Mouse (Mus musculus) bone marrow, adult 2 months (tissue): ENCODE results near the gene Mmp28. TPM values are rescaled to one million over a fixed set of nuclear protein-coding genes. Genes with fewer than 3 reads are reported as not detected.

ENCODE experiments used
- H3K27ac ChIP-seq: fragments of 200-500 bp; 2 replicates; pipeline ENCODE4 v1.5.1; 2012; ENCODE audit warnings: low read depth, mild to moderate bottlenecking, control low read depth, inconsistent platforms, low read length; ENCODE audit not compliant: control insufficient read depth, poor library complexity, insufficient read depth
- H3K4me1 ChIP-seq: fragments of 200-500 bp; 2 replicates; pipeline ENCODE4 v1.6.1; 2011; ENCODE audit warnings: low read length; ENCODE audit not compliant: control insufficient read depth, insufficient read depth
- H3K4me3 ChIP-seq: fragments of 200-500 bp; replicated peaks from 2 replicates; pipeline ENCODE3; 2011; ENCODE audit warnings: mild to moderate bottlenecking, low read depth, low read length, control low read depth; ENCODE audit not compliant: control insufficient read depth
- CTCF ChIP-seq: fragments of 200-500 bp; IDR thresholded peaks from 2 replicates; pipeline ENCODE4 v1.5.1; 2011; ENCODE audit warnings: low read length, control low read depth; ENCODE audit not compliant: control insufficient read depth, insufficient read depth
- POLR2A ChIP-seq: fragments of 200-500 bp; IDR thresholded peaks from 2 replicates; pipeline ENCODE4 v1.6.1; 2011; ENCODE audit warnings: low read depth, mild to moderate bottlenecking, control low read depth, low read length, borderline replicate concordance; ENCODE audit not compliant: control insufficient read depth
- WGBS: fragments of 180-500 bp; shearing (Covaris S2); methylation state at CpG from one replicate; pipeline ENCODE4 v1.1.7; 2018; 5-methylcytosine and 5-hydroxymethylcytosine counted together
- polyA plus RNA-seq: library from polyadenylated mRNA; stranded (reverse); fragments of >200 nt; gene quantifications from 2 replicates; pipeline ENCODE4 v1.2.4, GENCODE M21; 2011; ENCODE audit warnings: low replicate concordance; ENCODE audit not compliant: missing spikeins, insufficient read depth, insufficient read length

The Mmp28 gene
- polyA plus RNA-seq = 0.47 and 0.92 TPM in 2 replicates

DNA sequence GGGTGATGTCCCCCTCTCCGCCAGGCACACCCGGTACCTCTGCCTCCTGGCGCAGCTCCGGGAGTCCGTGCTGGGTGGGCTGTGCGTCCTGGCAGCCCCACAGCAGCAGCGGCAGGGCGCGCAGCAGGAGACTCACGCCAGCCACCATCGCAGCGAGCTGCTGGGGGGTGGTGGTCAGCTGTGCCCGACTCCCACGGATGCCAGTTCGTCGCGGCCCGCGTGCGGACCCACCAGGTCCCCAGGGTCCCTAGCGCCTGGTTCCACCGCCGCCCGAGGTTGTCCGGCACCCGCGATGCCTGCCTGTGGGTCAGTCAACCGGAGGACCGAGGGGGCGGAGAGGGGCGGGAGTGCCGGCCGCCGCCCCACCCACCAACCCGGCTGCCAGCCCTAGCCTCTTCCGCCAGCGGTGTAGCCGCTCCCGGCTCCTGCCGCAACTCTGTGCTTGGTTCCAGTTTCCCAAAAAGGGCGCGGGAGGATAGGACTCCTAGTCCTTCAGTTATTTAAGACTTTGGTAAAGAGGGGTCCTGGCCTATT, at the start of gene Mmp28:
TSS of gene Mmp28 (minus strand) at position 361 of the 534 bp plus-strand sequence.
- TF ChIP-seq POLR2A (no peak), CTCF (no peak)
- Histone ChIP-seq H3K4me3 (peak within 1 kb of the TSS; percentile 54), H3K4me1 (peaks cover 1% of the 10 kb centered on the region; the same call in 1 of the 2 replicates), H3K27ac (no peak within 1 kb of the TSS)
- under 1% methylated on average over 42 of the region's 42 CpGs for WGBS

DNA sequence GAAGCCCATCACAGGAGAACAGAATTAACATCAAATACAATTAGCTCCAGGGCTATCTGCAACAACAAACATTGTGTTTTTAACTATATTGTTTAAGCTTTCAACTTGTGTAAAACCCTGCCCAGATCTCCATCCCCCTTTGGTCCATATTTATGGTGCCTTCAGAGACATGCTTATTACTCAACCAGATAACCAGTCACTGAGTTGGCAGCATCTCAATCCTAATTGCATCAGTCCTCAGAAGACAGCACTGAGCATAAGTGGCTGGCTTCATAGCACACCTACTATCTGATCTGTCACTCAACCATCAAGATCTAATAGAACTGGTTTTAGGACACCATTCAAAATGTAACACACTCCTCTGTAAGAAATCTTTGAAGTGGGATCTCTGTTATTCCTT, 46.6 kb upstream of the Mmp28 start:
- TF ChIP-seq POLR2A (no peak), CTCF (no peak)
- H3K4me3 ChIP-seq = no peak overlapping the region
- H3K27ac ChIP-seq = no peak overlapping the region
- H3K4me1 ChIP-seq = no peaks in the 10 kb centered on the region

DNA sequence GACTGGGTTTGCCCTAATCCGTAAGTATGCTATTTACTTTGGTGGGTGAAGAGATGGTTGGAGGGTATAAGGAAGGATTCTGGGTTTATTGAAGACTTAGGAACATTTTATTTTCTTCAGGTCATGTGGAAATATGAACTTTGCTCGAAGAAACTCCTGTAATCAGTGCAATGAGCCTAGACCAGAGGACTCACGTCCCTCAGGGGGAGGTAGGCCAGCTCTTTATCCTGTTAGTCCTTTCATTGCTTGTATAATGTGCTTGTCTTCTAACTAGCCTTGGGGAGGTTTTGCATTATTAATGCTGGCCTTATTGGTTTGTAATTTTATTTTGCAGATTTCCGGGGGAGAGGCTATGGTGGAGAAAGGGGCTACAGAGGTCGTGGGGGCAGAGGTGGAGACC, 41.4 kb upstream of the Mmp28 start:
- TF ChIP-seq POLR2A (no peak), CTCF (no peak)
- 91% methylated on average over 5 of the region's 5 CpGs for WGBS
- H3K27ac ChIP-seq = no peak overlapping the region
- no peak overlapping the region for H3K4me3 ChIP-seq
- H3K4me1 ChIP-seq = no peaks in the 10 kb centered on the region

DNA sequence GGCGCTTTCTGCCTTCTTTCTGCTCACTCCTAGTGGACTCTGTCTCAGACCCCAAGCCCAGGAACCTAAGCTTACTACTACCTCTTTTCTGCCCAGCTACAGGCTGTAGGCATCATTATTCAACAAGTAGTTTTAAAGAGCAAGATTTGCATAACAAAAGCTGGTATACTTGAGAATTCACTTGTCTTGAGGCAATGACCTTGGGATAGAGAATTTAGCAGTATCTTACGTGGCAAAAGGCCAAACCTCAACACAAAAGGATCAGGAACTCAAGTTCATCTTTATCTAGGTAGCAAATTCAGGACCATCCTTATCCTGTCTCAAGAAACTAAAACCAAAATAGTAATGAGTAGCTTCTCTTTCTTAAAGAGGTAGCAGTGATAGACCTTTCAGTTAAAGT, 32.7 kb upstream of the Mmp28 start:
- no peak for TF ChIP-seq CTCF
- TF ChIP-seq POLR2A = no peak
- no peak overlapping the region for H3K4me3 ChIP-seq
- 79% methylated on average over 2 of the region's 2 CpGs for WGBS
- H3K27ac ChIP-seq = no peak overlapping the region
- H3K4me1 ChIP-seq = no peaks in the 10 kb centered on the region

DNA sequence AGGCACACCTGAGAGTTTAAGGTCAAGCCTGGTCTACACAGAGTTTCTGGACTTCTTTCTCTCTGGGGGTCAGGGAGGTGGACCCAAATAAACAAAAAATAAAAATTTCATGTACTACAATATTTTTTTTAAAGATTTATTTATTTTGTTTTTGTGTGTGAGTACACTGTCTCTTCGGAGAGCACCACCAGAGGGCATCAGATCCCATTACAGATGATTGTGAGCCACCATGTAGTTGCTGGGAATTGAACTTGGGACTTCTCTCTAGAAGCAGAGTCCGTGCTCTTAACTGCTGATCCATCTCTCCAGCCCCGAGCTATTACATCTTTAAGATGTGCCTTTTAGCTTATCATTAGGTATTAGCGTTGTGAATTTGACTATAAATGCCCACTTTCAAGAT, 28.6 kb upstream of the Mmp28 start:
- H3K4me1 ChIP-seq = no peaks in the 10 kb centered on the region
- WGBS = 74% methylated on average over 4 of the region's 4 CpGs
- TF ChIP-seq POLR2A = no peak
- no peak for TF ChIP-seq CTCF
- no peak overlapping the region for H3K27ac ChIP-seq
- H3K4me3 ChIP-seq = no peak overlapping the region

DNA sequence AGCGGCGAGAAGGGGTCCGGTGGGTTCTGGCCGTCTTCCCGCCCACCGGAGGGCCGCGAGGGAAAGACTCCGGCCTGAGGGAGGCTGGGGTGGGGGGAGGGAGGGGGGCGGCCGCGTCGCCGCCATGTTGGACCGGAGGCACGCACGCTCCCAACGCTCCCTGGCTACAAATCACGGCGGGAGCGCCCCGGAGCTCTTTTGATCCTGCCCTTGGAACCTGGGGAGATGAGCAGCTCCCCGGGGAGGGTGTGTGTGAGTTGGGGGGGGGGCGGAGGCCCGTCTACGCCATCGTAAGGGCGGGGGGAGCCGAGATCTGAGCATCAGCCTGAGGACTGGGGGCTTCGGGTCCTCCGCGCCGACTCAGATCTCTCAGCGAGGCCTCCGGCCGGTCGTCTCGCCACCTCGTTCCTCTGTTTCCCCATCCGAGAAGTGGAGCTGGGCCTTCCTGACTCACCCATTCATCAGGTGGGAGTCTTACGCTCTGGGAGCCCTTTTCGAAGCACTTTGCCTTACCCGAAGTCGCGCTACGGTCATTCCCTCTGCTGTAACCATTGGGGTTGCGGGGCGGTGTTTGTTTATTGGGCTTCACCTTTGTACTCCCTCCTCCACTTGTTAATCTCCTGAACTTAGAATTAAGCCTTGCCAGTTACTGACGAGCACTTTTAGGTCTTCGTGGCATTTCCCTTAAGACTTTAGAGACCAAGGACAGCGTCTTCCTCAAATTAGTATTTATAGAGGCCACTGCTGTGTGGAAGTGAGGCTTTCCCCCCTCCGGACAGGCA, 10.6 kb upstream of the Mmp28 start:
- under 1% methylated on average over 51 of the region's 52 CpGs for WGBS
- Histone ChIP-seq H3K4me1 (no peaks in the 10 kb centered on the region; the same call in 1 of the 2 replicates), H3K27ac (peak overlapping the region; percentile 93), H3K4me3 (peak overlapping the region; percentile 81)
- TF ChIP-seq POLR2A (no peak), CTCF (no peak)

DNA sequence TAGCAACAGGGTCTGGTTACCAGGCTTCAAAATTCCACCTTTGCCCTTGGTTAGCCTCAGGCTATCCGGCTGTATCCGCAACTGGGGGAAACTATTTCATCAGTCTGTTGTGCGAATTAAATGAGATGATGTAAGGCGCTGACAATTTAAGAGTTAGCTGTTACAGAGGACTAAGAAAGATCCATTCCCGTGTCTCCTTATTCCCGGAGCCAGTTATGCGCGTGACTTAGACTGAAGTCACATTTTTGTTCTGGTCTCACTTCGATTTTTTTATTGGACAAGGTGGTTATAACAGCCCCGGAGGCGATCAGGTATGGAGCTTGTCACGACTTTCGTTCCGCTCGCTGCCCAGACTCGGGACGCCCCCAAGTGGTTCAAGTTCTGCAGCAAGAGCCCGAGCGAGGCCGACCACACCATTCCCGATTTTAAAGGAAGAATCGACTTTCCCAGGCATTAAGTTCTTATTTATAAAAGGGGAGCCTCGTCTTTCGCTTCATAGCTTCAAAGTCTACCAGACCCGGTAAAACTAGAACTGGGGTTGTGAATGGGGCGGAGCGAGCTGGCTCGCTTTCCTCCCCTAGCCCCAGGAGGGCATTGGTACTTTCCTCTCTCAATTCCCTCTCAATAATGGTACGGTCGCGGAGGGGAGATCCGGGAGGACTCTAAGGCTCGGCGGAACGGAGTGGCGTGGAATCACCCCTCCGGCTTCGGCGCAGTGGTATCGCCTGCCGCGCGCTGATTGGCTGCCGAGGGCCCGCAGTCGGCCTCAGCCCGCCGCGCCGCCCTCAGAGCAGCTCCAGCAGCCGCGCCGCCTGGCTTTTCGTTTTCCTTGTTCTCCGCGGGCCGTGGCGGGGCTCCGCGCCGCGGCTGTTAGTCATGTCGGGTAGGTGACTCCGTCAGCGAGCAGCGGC, 9.7 kb upstream of the Mmp28 start, which contains the start of gene Taf15:
TSS of gene Taf15 (plus strand) at position 763 of the 911 bp plus-strand sequence.
- H3K4me1 ChIP-seq = no peaks in the 10 kb centered on the region; the same call in 1 of the 2 replicates
- H3K4me3 ChIP-seq = peak within 1 kb of the TSS; percentile 81
- peak; percentile 57 for TF ChIP-seq CTCF
- TF ChIP-seq POLR2A = peak; percentile 86; the same call in 1 of the 2 replicates
- 1% methylated on average over 66 of the region's 66 CpGs for WGBS
- H3K27ac ChIP-seq = peak within 1 kb of the TSS; percentile 93
